Comparison of ENCODE assay signal across 8 mouse cellular contexts in the genomic region with DNA sequence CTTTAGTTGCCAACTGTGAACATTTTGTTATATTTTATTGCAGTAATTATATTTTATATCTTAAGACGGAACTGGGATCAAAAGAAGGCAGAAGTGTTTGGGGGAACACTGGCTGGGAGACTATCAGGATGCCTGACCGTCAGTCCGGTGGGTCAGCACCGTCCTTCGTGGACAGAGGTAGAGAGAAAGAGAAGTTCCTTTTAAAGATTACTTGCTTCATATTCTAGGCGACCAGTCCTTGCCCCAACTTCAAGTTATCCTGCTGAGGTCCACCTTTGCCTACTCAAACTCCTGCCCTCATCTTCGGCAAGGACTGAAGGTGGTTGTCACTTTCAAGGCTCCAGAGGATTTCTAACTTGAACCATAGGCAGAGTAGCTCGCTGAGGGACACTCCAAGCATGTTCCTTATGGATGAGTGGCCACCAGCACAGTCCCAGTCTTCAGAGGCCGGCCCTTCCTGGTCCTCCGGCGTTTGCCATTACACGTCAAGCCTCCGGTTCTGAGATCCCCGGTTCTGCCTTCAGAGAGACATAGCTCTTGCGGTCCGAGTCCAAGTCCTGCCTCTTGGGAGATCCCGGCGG. TPM values are rescaled to one million over a fixed set of nuclear protein-coding genes. Genes with fewer than 3 reads are reported as not detected.
A peak's percentile ranks its signal among the peaks of the same experiment; 100 is the strongest.
DNase-seq lines count a peak whose midpoint lies in the region; ATAC-seq and TF ChIP-seq lines count a peak whose summit lies in the region.

No protein-coding gene starts in this region.

- no peaks in the 10 kb centered on the region for H3K36me3 ChIP-seq in heart, embryonic 16.5 days (ENCODE audit: control insufficient read depth, insufficient read depth)
- no peaks in the 10 kb centered on the region for H3K36me3 ChIP-seq in hindbrain, embryonic 14.5 days (replicated peaks; ENCODE audit: control insufficient read depth, insufficient read depth)
- no peaks in the 10 kb centered on the region for H3K36me3 ChIP-seq in midbrain, embryonic 13.5 days

- TF ChIP-seq CTCF in bone marrow macrophage, adult 2 months (IDR thresholded peaks at IDR 0.05; ENCODE audit: low read depth, low read length) = no peak

- no peak for TF ChIP-seq POLR2A in bone marrow macrophage, adult 2 months (IDR thresholded peaks at IDR 0.05; ENCODE audit: borderline replicate concordance, low read depth, low read length)

- no peaks in the 10 kb centered on the region for H3K27me3 ChIP-seq in heart, embryonic 16.5 days (ENCODE audit: control insufficient read depth, insufficient read depth, low read length)
- H3K27me3 ChIP-seq in hindbrain, embryonic 14.5 days (ENCODE audit: control insufficient read depth, insufficient read depth, low read length) = no peaks in the 10 kb centered on the region
- no peaks in the 10 kb centered on the region for H3K27me3 ChIP-seq in midbrain, embryonic 13.5 days

- H3K4me2 ChIP-seq in heart, embryonic 16.5 days (ENCODE audit: low read depth, low read length) = peak overlapping the region; percentile 95
- peak overlapping the region; percentile 90 for H3K4me2 ChIP-seq in hindbrain, embryonic 14.5 days (replicated peaks)
- peak overlapping the region; percentile 84 for H3K4me2 ChIP-seq in midbrain, embryonic 13.5 days (replicated peaks)

- peak; percentile 24 for ATAC-seq in heart, embryonic 16.5 days (replicated peaks; ENCODE audit: extremely low read depth, insufficient read depth, low FRiP score)
- peak; percentile 51 for ATAC-seq in hindbrain, embryonic 14.5 days (ENCODE audit: low FRiP score)
- ATAC-seq in midbrain, embryonic 13.5 days = peak; percentile 49

- no peaks in the 10 kb centered on the region for H3K9me3 ChIP-seq in heart, embryonic 16.5 days (replicated peaks; ENCODE audit: control insufficient read depth, low read length)
- H3K9me3 ChIP-seq in hindbrain, embryonic 14.5 days (ENCODE audit: control insufficient read depth, low read length) = no peaks in the 10 kb centered on the region
- H3K9me3 ChIP-seq in midbrain, embryonic 13.5 days = no peaks in the 10 kb centered on the region

- peak overlapping the region; percentile 91 for H3K9ac ChIP-seq in heart, embryonic 16.5 days (ENCODE audit: low read length)
- H3K9ac ChIP-seq in hindbrain, embryonic 14.5 days = peak overlapping the region; percentile 78
- H3K9ac ChIP-seq in midbrain, embryonic 13.5 days (replicated peaks) = peak overlapping the region; percentile 76

- H3K4me3 ChIP-seq in heart, embryonic 16.5 days (ENCODE audit: low read length) = peak overlapping the region; percentile 90
- peak overlapping the region; percentile 97 for H3K4me3 ChIP-seq in bone marrow macrophage, adult 2 months (ENCODE audit: insufficient read depth, low read length)
- H3K4me3 ChIP-seq in hindbrain, embryonic 14.5 days (replicated peaks; ENCODE audit: low read length) = peak overlapping the region; percentile 73
- H3K4me3 ChIP-seq in midbrain, embryonic 13.5 days (replicated peaks) = peak overlapping the region; percentile 82

- H3K4me1 ChIP-seq in heart, embryonic 16.5 days (ENCODE audit: control insufficient read depth, insufficient read depth, low read length) = peaks cover 10% of the 10 kb centered on the region; the same call in 1 of the 2 replicates
- peaks cover 13% of the 10 kb centered on the region for H3K4me1 ChIP-seq in bone marrow macrophage, adult 2 months (ENCODE audit: control insufficient read depth, insufficient read depth, low read length)
- H3K4me1 ChIP-seq in hindbrain, embryonic 14.5 days (replicated peaks; ENCODE audit: control insufficient read depth, insufficient read depth, low read length) = peaks cover 27% of the 10 kb centered on the region
- H3K4me1 ChIP-seq in midbrain, embryonic 13.5 days (replicated peaks) = peaks cover 37% of the 10 kb centered on the region

- WGBS in heart, embryonic 16.5 days = 2% methylated on average over 18 of the region's 18 CpGs
- WGBS in hindbrain, embryonic 14.5 days = 2% methylated on average over 18 of the region's 18 CpGs
- WGBS in midbrain, embryonic 13.5 days = 3% methylated on average over 18 of the region's 18 CpGs

- DNase-seq in heart, adult 18-20 months = no peak
- DNase-seq in hindbrain, embryonic 14.5 days (ENCODE audit: low spot score) = no peak
- DNase-seq in adrenal gland, adult 8-10 months = no peak
- no peak for DNase-seq in ovary, postnatal 10 days (ENCODE audit: low spot score)
- no peak for DNase-seq in embryo, embryonic 10 days (ENCODE audit: low spot score)

- H3K27ac ChIP-seq in heart, embryonic 16.5 days (ENCODE audit: low read length) = peak overlapping the region; percentile 90
- H3K27ac ChIP-seq in bone marrow macrophage, adult 2 months (ENCODE audit: insufficient read depth, low read depth, low read length) = peak overlapping the region; percentile 93
- peak overlapping the region; percentile 95 for H3K27ac ChIP-seq in hindbrain, embryonic 14.5 days
- H3K27ac ChIP-seq in midbrain, embryonic 13.5 days = peak overlapping the region; percentile 92

RNA-seq across cellular contexts. Expression of a gene that starts 0.8 kb away (rescaled TPM):
- 8.4 and 9.9 TPM in 2 replicates for polyA plus RNA-seq in heart, embryonic 16.5 days (2015; fragmentation: Nextera tagmentation; extraction: Ambion mirVana)
- 10 to 100 TPM; 29.2 TPM for total RNA-seq in heart, adult 18-20 months (2021)
- polyA plus RNA-seq in bone marrow macrophage, adult 2 months (2012; ENCODE audit: insufficient read depth, insufficient read length, missing spikeins) = 0.25 and 0.75 TPM in 2 replicates
- polyA plus RNA-seq in hindbrain, embryonic 14.5 days (2014; fragmentation: Nextera tagmentation; extraction: Ambion mirVana) = 26.6 and 27.4 TPM in 2 replicates
- 20.9 and 23.8 TPM in 2 replicates for polyA plus RNA-seq in midbrain, embryonic 13.5 days (2015; fragmentation: Nextera tagmentation; extraction: Ambion mirVana)
- total RNA-seq in adrenal gland, adult 8-10 months (2022) = 10 to 100 TPM; 15.4 to 22.2 (median 19.6) TPM
